Mouse (Mus musculus): Measurements from ENCODE around the gene Pde4c. TPM values are rescaled to one million over a fixed set of nuclear protein-coding genes. Genes with fewer than 3 reads are reported as not detected.

Pde4c gene
- polyA plus RNA-seq, 1 experiment = 6.2 TPM

DNA sequence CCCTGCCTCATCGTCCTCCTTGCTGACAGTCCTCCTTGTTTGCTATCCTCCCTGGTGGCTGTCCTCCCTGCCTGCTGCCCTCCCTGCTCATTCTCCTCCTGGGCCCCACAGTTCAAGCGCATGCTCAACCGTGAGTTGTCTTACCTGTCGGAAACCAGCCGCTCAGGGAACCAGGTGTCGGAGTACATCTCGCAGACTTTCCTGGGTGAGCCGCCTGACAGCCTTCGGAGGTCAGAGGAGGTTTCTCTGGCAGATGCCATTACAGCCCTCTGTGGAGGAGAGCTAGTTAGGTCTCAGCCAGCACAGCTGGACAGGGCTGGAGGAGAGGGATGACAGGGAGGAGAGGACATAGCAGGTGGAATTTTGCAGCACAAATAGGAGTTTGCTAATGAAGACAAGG lies 23.2 kb downstream of the Pde4c start:
- Histone ChIP-seq H3K36me3 (ENCODE audit: control insufficient read depth, insufficient read depth, low read length) (no peaks in the 10 kb centered on the region), H3K4me1 (replicated peaks; ENCODE audit: control insufficient read depth, insufficient read depth, low read length) (peaks cover 14% of the 10 kb centered on the region), H3K27ac (ENCODE audit: control insufficient read depth, insufficient read depth, low read length) (no peak overlapping the region), H3K4me3 (ENCODE audit: control insufficient read depth, insufficient read depth, low read length) (no peak overlapping the region), H3K27me3 (ENCODE audit: control insufficient read depth, insufficient read depth, low read length) (peaks cover 17% of the 10 kb centered on the region)
- TF ChIP-seq CTCF (IDR thresholded peaks at IDR 0.05; ENCODE audit: borderline replicate concordance, control insufficient read depth, extremely low read depth, insufficient read depth, low read length, poor library complexity) (no peak), POLR2A (IDR thresholded peaks at IDR 0.05; ENCODE audit: control insufficient read depth, extremely low read depth, insufficient read depth, low read length, poor library complexity) (no peak)
- 92% methylated on average over 9 of the region's 9 CpGs for WGBS
- DNase-seq = no peak

DNA sequence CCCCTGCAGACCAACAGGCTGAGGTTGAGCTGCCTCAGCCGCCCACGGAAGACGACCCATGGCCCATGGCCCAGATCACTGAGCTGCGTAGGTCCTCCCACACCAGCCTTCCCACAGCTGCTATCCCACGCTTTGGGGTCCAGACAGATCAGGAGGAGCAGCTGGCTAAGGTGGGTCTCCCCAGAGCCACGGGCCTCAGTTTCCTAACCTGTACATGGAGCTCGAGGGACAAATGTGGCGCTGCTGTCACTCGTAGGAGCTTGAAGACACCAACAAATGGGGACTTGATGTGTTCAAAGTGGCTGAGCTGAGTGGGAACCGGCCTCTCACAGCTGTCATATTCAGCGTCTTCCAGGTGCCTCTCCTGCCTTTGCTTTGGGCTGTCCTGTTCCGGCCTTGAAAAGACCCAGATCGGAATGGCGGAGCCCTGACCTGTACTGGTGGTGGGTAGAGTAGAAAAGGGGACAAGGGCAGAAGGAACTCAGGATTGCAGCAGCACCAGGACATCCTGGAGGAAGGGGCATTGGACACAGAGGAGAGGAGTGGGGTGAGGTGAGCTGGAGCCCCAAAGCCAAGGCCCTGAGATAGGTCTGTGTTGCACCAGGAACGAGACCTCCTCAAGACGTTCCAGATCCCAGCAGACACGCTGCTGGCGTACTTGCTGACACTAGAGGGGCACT lies 23.8 kb downstream of the Pde4c start:
- Histone ChIP-seq H3K4me3 (ENCODE audit: control insufficient read depth, insufficient read depth, low read length) (no peak overlapping the region), H3K4me1 (replicated peaks; ENCODE audit: control insufficient read depth, insufficient read depth, low read length) (peaks cover 17% of the 10 kb centered on the region), H3K27ac (ENCODE audit: control insufficient read depth, insufficient read depth, low read length) (no peak overlapping the region), H3K36me3 (ENCODE audit: control insufficient read depth, insufficient read depth, low read length) (no peaks in the 10 kb centered on the region), H3K27me3 (ENCODE audit: control insufficient read depth, insufficient read depth, low read length) (peaks cover 15% of the 10 kb centered on the region)
- no peak for DNase-seq
- WGBS = 96% methylated on average over 18 of the region's 18 CpGs
- TF ChIP-seq POLR2A (IDR thresholded peaks at IDR 0.05; ENCODE audit: control insufficient read depth, extremely low read depth, insufficient read depth, low read length, poor library complexity) (no peak), CTCF (IDR thresholded peaks at IDR 0.05; ENCODE audit: borderline replicate concordance, control insufficient read depth, extremely low read depth, insufficient read depth, low read length, poor library complexity) (no peak)

DNA sequence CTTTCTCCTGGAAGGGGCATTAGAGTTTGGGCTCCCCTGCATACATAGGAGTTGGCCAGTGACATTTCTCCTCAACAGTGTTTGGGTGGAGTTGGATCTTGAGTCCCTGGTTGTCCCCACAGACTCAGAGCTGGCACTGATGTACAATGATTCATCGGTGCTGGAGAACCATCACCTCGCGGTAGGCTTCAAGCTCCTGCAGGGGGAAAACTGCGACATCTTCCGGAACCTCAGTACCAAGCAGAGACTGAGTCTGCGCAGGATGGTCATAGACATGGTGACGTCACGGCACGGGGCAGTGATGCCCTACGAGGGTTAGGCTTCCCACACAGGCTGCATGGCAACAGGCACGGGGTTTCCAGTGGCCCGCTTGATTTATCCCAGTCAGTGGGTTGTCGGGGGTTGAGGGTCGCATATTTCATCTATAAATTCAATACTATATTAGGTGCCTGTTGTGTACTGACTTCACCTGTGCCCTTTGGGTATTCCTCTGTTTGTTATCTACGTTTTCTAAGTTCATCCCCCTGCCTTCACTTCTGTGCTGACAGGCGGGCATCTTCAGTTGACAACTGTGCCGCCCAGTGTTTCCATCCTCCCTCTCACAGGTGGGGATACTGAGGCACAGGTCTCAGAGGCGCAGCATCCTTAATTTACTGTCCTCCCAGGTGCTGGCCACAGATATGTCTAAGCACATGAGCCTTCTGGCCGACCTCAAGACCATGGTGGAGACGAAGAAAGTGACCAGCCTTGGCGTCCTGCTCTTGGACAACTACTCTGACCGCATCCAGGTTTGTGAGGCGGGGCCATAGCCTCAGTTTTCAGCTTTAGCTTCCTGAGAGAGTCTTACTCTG lies 25.0 kb downstream of the Pde4c start:
- 88% methylated on average over 23 of the region's 23 CpGs for WGBS

DNA sequence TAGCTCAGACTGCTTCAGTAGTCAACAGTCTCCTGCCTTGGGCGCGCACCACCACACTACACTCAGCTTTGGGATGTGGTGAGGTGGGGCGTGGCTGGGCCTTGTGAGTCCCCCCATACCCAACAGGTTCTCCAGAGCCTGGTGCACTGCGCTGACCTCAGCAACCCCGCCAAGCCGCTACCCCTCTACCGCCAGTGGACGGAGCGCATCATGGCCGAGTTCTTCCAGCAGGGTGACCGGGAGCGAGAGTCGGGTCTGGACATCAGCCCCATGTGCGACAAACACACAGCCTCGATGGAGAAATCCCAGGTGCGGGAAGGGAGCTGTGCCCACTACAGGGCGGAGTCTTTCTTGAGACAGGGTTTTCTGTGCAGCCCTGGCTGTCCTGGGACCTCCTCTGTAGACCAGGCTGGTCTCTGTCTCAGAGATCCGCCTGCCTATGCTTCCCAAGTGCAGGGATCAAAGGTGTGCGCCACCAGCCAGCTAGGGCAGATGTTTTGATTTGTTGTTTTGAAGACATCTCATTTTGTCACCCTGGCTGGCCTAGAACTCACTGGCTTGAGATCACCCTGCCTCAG lies 25.7 kb downstream of the Pde4c start:
- TF ChIP-seq POLR2A (IDR thresholded peaks at IDR 0.05; ENCODE audit: control insufficient read depth, extremely low read depth, insufficient read depth, low read length, poor library complexity) (no peak), CTCF (IDR thresholded peaks at IDR 0.05; ENCODE audit: borderline replicate concordance, control insufficient read depth, extremely low read depth, insufficient read depth, low read length, poor library complexity) (no peak)
- peaks cover 18% of the 10 kb centered on the region for H3K4me1 ChIP-seq (replicated peaks; ENCODE audit: control insufficient read depth, insufficient read depth, low read length)
- H3K27me3 ChIP-seq (ENCODE audit: control insufficient read depth, insufficient read depth, low read length) = peaks cover 2% of the 10 kb centered on the region; the same call in 1 of the 2 replicates
- H3K36me3 ChIP-seq (ENCODE audit: control insufficient read depth, insufficient read depth, low read length) = no peaks in the 10 kb centered on the region
- no peak overlapping the region for H3K4me3 ChIP-seq (ENCODE audit: control insufficient read depth, insufficient read depth, low read length)
- H3K27ac ChIP-seq (ENCODE audit: control insufficient read depth, insufficient read depth, low read length) = no peak overlapping the region
- 91% methylated on average over 19 of the region's 19 CpGs for WGBS
- DNase-seq = no peak

More for the DNA sequence above, 25.0 kb downstream of the Pde4c start:
- no peak overlapping the region for H3K4me3 ChIP-seq (ENCODE audit: control insufficient read depth, insufficient read depth, low read length)
- H3K36me3 ChIP-seq (ENCODE audit: control insufficient read depth, insufficient read depth, low read length) = no peaks in the 10 kb centered on the region
- TF ChIP-seq CTCF (IDR thresholded peaks at IDR 0.05; ENCODE audit: borderline replicate concordance, control insufficient read depth, extremely low read depth, insufficient read depth, low read length, poor library complexity) (no peak), POLR2A (IDR thresholded peaks at IDR 0.05; ENCODE audit: control insufficient read depth, extremely low read depth, insufficient read depth, low read length, poor library complexity) (no peak)
- peaks cover 7% of the 10 kb centered on the region; the same call in 1 of the 2 replicates for H3K27me3 ChIP-seq (ENCODE audit: control insufficient read depth, insufficient read depth, low read length)
- no peak overlapping the region for H3K27ac ChIP-seq (ENCODE audit: control insufficient read depth, insufficient read depth, low read length)
- peaks cover 22% of the 10 kb centered on the region for H3K4me1 ChIP-seq (replicated peaks; ENCODE audit: control insufficient read depth, insufficient read depth, low read length)
- DNase-seq = no peak

DNA sequence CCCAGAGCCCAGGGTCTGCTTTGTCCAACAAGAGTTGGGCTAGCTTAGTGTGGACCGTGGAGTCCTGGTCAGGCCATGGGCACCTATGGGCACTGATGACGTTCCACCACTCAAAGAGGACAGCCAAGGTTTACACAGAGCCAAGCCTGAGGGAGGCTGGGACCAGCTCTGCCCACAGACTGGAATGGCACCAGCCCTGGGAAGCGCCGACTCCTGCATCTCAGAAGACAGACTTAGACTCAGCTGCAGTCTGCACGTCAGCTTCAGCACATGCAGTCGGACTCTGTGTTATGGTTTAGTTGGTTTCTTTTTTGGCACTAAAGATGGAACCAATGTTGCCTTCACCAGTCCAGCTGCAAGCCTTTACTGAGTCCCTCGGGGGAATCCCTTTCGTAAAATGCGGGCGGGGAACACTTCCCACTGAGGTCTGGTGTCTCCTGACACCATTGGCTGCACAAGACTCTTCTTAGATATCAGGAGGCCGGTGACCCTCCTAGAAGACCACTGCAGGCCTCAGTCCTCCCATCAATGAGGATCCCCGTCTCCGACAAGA lies 26.7 kb downstream of the Pde4c start:
- Histone ChIP-seq H3K27ac (ENCODE audit: control insufficient read depth, insufficient read depth, low read length) (no peak overlapping the region), H3K4me3 (ENCODE audit: control insufficient read depth, insufficient read depth, low read length) (no peak overlapping the region), H3K4me1 (replicated peaks; ENCODE audit: control insufficient read depth, insufficient read depth, low read length) (peaks cover 20% of the 10 kb centered on the region), H3K36me3 (ENCODE audit: control insufficient read depth, insufficient read depth, low read length) (no peaks in the 10 kb centered on the region), H3K27me3 (ENCODE audit: control insufficient read depth, insufficient read depth, low read length) (no peaks in the 10 kb centered on the region; the same call in 1 of the 2 replicates)
- no peak for DNase-seq
- WGBS = 91% methylated on average over 13 of the region's 13 CpGs
- TF ChIP-seq POLR2A (IDR thresholded peaks at IDR 0.05; ENCODE audit: control insufficient read depth, extremely low read depth, insufficient read depth, low read length, poor library complexity) (no peak), CTCF (IDR thresholded peaks at IDR 0.05; ENCODE audit: borderline replicate concordance, control insufficient read depth, extremely low read depth, insufficient read depth, low read length, poor library complexity) (no peak)
